Mouse (Mus musculus): ENCODE measurements around the gene Lrrc8c.

Gene Lrrc8c

GRCm38 (mm10) chr5:105556291-105556690 is 37.1 kb downstream of the Lrrc8c start:
- no peak for DNase-seq (ENCODE audit: low read depth, low spot score)

- DNase-seq (ENCODE audit: low read depth, low spot score) = no peak
Observed at GRCm38 (mm10) chr5:105557346-105557745, 38.2 kb downstream of the Lrrc8c start.

DNA sequence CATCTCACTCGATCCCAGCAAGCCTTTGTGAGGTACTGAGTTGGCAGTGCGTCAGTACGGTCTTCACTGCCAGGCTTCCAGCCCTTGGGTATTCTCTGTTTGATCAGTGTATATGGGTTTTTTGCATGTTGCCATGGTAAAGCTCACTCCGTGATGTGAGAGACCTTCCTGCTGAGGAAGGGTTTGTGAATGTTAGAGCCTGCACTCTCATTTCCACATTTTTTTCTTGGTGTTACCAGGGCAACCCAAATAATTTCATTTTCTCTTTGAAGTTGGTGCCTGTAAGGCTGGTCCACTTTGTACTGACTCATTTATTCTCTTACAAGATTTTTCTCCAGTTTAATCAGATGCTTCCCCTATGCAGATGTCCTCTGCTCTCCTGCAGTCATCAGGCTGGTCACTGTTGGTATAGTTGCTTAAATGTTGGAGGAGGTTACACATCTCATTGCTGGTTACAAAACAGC is 38.6 kb downstream of the Lrrc8c start:
- DNase-seq (ENCODE audit: low read depth, low spot score) = no peak

DNA sequence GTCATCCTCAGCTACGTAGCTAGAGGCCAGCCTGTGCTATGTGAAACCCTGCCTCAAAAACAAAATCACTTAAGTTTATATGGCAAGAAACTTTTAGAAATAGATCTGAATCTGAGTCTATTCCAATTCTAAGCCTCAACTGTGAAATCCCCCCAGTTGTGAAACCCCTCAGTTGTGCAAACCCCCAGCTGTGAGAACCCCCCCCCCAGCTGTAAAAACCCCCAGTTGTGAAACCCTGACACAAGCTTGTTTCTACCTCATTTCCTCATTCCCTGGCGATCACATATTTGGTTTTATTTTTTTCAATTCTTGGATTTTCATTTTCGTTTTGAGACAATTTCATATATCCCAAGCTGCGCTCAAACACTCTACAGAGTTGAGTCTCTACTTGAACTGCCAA is 39.3 kb downstream of the Lrrc8c start:
- no peak for DNase-seq (ENCODE audit: low read depth, low spot score)

GRCm38 (mm10) chr5:105561926-105562325 is 42.7 kb downstream of the Lrrc8c start:
- DNase-seq (ENCODE audit: low read depth, low spot score) = no peak

DNA sequence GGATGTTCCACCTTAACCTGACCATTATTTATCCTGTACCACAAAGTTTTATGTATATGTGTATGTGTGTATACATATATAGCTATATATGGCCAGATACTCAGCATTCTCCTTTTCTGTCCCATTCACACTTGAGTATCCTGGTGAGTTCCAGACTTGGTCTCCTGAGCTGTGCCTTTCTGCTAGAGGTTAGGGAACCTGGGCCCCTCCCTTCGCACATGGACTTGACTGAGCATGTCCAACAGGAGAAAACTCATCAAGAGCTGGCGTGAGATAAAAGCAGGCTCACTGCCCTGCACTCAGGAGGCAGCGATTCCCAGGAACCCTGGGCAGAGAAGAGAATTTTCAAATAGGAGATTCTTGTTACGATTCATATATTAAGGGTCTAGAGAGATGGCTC is 45.6 kb downstream of the Lrrc8c start:
- DNase-seq (ENCODE audit: low read depth, low spot score) = no peak

DNA sequence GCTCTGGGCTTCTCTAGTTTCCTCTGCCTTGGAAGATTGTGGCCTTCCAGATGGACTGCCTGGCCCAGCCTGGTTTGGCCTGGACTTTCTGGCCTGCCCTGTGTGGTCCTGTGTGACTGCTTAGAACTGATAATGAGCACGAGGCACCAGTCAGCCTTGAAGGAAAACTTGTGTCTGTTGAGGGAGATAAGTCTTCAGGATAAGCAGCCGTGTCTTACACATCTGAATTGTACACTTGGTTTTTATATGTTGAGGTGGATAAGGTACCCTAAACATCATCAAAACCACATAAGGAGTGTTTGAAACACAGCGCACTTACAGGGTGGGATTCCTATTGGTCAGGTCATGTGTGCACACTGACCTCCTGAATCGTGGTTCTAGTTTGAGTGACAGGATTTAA is 46.6 kb downstream of the Lrrc8c start:
- no peak for DNase-seq (ENCODE audit: low read depth, low spot score)

GRCm38 (mm10) chr5:105566852-105567412 is 47.7 kb downstream of the Lrrc8c start:
- no peak for DNase-seq (ENCODE audit: low read depth, low spot score)

DNA sequence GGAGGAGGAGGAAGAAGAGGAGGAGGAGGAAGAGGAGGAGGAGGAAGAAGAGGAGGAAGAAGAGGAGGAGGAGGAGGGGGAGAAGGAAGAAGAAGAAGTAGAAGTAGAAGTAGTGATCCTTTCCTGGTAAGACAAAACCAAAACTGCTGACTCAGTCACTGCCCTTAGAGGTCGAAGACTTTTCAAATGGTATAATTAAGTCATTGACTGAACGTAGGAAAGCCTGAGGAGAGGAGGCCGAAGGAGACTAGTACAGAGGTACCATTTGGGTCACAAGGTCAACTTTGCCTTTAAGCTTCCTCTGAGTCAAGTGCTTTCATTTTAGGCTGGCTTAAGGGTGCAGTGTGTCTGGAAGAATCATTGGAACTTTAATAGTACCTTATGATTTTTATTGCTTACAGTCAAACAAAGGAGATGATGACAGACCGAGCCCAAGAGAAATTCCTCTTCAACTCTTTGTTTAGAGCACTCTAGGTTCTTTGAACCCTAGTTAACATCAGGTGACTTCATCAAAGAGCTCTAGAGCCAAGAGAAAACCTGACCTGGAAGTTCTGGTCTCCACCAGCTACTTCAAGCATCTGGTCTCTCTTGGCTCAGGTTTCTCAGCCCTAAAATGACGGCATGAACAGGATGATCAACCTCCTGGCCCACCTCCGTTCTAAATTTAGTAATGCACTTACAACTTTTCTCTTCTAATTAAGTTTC is 49.0 kb downstream of the Lrrc8c start:
- no peak for DNase-seq (ENCODE audit: low read depth, low spot score)

- DNase-seq (ENCODE audit: low read depth, low spot score) = no peak
Observed at GRCm38 (mm10) chr5:105569168-105569567, 50.0 kb downstream of the Lrrc8c start.

DNA sequence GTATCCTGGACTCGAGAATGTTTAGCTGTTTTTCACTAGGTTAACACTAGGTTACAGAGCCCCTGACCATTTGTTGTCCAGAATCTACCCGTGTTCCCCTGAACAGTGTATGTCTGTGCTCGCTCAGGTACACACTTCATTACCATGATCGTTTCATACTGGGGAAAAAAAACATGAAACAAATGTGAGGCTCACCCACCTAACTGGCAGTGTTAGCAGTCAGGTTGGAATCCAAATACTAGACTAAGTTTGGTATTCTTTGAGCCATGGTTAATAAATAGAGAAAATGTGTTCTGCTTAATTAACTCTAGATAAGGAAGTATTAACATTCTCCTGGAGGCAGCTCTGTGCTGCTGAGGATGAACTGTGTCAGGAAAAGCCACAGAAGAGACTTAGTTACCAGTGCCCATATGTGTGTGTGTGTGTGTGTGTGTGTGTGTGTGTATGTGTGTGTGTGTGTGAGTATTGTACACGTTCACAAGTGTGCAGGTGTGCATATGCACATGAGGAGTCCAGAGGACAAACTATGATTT is 53.0 kb downstream of the Lrrc8c start:
- no peak for DNase-seq (ENCODE audit: low read depth, low spot score)

- no peak for DNase-seq (ENCODE audit: low read depth, low spot score)
Observed at GRCm38 (mm10) chr5:105572876-105573275, 53.7 kb downstream of the Lrrc8c start.

- DNase-seq (ENCODE audit: low read depth, low spot score) = no peak
Observed at GRCm38 (mm10) chr5:105574835-105575234, 55.6 kb downstream of the Lrrc8c start.

DNA sequence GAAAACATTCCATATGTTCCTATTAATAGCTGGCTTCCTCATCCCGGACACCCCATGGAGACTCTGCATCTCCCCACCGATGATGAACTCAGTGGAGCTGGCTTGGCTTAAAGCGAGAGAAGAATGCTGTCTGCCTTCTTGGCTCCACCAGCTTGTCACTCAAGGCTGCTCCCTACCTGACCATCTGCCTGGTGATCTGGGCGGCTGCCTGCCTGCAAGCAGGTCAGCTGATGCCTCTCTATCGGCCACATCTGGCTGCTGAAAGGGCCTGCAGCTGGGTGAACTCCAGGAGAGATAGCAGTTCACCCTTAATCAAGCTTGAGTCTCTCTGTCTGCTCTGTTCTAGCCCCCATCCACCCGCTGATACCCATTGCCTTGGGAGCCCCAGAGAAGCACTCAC is 56.7 kb downstream of the Lrrc8c start:
- no peak for DNase-seq (ENCODE audit: low read depth, low spot score)

DNA sequence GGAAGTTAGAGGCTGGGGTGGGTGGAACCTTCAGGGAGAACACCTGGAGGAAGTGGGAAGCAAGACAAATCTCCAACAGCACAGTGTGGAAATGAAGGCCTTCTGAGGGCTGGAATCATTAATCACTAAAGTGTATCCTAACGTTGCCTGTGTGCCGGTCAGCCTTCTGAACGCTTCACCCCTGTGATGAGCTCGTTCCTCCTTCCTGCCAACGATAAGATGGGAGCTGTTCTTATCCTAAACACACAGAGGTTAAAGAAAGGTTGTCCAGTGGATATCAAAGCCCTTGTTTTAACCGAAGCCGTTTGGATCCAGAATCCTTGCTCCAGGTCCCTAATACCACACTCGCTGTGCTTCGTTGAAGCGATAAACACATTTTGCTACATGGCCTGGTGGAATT is 61.7 kb downstream of the Lrrc8c start:
- no peak for DNase-seq (ENCODE audit: low read depth, low spot score)

GRCm38 (mm10) chr5:105585929-105586328 is 66.7 kb downstream of the Lrrc8c start:
- DNase-seq (ENCODE audit: low read depth, low spot score) = peak; percentile 30

GRCm38 (mm10) chr5:105586655-105587054 is 67.5 kb downstream of the Lrrc8c start:
- DNase-seq (ENCODE audit: low read depth, low spot score) = no peak

DNA sequence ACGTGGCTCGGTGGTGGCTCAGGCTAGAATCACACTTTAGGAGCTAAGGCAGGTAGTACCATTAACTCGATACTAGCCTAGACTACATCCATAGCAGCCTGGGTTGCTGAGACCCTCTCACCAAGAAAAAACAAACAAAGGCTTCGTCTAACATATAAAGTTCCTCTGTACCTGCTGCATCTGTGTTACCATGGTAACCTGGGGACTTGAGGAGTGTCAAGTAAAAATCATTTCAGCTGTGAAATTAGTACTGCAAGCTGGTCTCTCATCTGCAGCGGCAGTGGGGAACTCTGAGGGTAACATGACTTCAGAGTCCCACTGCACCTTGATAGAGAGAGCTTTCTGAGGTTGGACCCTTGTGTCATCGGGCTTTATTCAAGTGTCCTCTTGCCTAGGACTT is 68.3 kb downstream of the Lrrc8c start:
- DNase-seq (ENCODE audit: low read depth, low spot score) = no peak

DNA sequence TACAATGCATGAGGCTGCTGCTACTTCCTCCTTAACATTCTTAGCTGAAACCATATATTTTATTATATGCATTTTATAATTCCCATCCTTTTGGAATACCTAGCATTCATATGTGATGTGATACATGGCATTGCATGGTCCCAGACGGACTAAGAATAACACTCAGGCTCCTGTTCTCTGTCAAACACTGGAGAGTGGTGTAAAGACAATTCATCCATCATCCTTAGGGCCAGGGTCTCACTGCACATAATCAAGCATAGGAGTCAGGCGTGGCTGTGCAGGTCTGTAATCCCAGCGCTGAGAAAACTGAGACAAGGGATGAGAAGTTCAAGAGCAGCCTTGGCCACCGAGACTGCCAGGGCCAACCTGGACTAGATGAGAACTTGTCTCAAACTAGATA is 69.5 kb downstream of the Lrrc8c start:
- DNase-seq (ENCODE audit: low read depth, low spot score) = no peak

DNA sequence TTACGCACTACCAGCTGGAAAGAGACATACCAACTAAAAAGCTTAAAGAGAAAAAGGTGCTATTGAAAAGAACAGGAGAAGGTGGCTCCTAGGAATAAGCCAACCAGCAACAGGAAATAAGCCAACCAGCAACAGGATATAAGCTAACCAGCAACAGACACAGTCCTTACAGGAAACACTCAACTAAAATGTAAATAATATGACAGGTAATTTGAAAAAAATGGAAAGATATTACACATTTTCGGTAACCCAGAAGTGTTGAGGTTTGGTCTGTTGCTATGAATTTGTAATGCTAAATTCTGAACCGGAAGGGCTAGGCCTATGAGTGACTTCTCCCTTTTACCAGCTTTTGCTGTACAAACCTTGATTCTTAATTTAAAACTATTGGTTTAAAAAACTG is 69.9 kb downstream of the Lrrc8c start:
- DNase-seq (ENCODE audit: low read depth, low spot score) = no peak

DNA sequence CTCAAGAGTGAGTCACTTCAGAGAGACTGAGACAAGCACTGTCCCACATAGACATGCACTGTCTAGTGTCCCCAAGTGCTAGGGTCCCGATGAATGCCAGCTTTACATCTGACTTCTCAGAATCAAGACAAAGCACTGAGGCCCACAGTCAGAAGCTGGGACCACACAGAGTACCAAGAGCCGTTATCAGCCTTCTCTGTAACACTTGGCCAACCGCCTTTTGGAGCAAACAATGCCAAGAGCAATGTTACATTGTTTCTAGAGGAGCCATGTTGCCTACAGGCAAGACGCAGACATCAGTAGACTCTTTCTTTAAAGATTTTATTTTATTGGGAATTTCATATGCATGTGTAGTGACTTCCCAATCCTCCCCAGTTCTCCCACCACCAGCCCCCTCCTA is 73.2 kb downstream of the Lrrc8c start:
- DNase-seq (ENCODE audit: low read depth, low spot score) = no peak

DNA sequence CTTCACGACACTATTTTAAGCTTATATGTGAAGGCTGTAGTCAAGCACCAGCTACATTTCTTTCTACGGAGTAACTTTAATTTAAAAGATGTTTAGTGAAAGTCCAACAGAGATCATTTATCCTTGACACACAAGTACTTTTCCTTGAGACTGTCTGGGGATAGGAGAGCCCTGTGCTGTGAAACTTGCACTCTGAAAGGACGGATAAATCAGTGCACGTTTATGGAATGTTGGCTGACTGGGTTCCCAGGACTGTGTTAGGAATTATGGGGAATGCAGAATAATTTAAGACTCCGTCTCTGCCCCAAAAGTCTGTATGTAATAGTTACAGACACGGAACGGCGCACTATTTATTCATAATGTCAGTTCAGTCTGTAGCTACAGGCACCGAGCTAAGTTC is 74.4 kb downstream of the Lrrc8c start:
- no peak for DNase-seq (ENCODE audit: low read depth, low spot score)

GRCm38 (mm10) chr5:105598866-105599265 is 79.7 kb downstream of the Lrrc8c start:
- DNase-seq (ENCODE audit: low read depth, low spot score) = no peak

Data from mesoderm, embryonic 11.5 days (tissue).